Mouse (Mus musculus): Measurements from ENCODE around the gene Gjb6.

Gene Gjb6

DNA sequence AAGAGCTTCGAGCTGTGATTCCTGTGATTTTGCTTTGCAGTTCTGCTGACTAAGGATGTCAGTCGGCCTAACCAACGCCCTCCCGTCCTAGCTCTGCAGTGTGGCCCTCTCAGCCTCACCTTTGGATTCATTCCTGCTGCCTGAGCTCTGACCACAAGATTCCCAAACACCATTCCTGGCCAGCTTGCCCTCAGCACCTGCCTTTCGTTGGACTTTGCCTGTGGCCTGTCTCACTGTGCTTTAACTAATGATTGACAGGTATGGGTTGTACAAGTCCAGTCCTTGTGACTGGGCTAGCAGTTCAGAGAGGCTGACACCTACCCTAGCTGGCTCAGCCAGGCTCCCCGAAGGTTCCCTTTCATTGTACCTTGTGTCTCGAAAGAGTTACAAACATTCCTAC is 44.3 kb downstream of the Gjb6 start:
- no peak for DNase-seq (ENCODE audit: low spot score in 2 of 2)

DNA sequence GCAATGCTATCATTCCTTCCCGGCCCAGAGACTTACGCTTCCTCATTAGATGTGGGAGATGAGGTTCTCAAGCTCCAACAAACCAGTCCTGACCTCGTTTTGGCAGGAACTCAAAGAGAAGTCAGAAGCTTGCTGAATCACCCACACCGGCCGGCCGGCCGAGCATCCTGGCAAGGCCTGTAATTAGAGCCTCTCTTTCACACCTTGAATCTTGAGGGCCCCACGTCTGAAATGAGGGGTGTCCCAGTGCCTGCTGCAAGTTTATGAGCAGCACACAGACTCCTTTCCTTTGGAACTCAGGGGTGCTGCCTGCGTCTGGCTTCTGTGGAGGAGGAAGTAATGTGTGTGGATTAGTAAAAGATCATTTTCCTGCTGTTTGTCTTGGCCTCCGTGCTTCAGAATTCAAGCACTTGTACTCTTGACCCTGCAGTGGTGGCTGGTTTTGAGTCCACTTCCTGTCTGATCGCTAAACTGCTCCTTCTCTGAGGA is 49.2 kb downstream of the Gjb6 start:
- DNase-seq (ENCODE audit: low spot score in 2 of 2), result no peak

GRCm38 (mm10) chr14:57082863-57083262 is 50.5 kb downstream of the Gjb6 start:
- no peak for DNase-seq (ENCODE audit: low spot score in 2 of 2)

- no peak for DNase-seq (ENCODE audit: low spot score in 2 of 2)
Observed at GRCm38 (mm10) chr14:57075537-57075936, 57.9 kb downstream of the Gjb6 start.

Data from spleen, postnatal 14 days (tissue).